In genomic region chr19:21715005-21715442, GRCm38 (mm10) we compare ENCODE assay signal across 9 mouse cellular contexts.
DNase-seq lines count a peak whose midpoint lies in the region; ATAC-seq and TF ChIP-seq lines count a peak whose summit lies in the region.
"Had no signal": no experiment of that assay in that cellular context is flagged by ENCODE, and none has a peak within 500 bp of the region (broad histone marks: within the 10 kb centered on the region; RNA-seq: fewer than 3 reads in every experiment).

No protein-coding gene starts in this region.

- H3K36me3 ChIP-seq in lung, embryonic 16.5 days (ENCODE audit: control insufficient read depth, insufficient read depth, low read length): no peaks in the 10 kb centered on the region
- H3K36me3 ChIP-seq in kidney, embryonic 15.5 days: no peaks in the 10 kb centered on the region
- H3K36me3 ChIP-seq in neural tube, embryonic 15.5 days: no peaks in the 10 kb centered on the region

- 0 out of 2 replicates have a peak, but pooled peaks cover 5% of the 10 kb centered on the region for H3K4me1 ChIP-seq in lung, embryonic 16.5 days (replicated peaks; ENCODE audit: control insufficient read depth, insufficient read depth, low read length)
- peaks cover 10% of the 10 kb centered on the region for H3K4me1 ChIP-seq in lung, adult 2 months (ENCODE audit: control insufficient read depth, insufficient read depth, low read length)
- peaks cover 19% of the 10 kb centered on the region for H3K4me1 ChIP-seq in kidney, embryonic 15.5 days
- H3K4me1 ChIP-seq in neural tube, embryonic 15.5 days: peaks cover 17% of the 10 kb centered on the region

- ATAC-seq in lung, embryonic 16.5 days (ENCODE audit: low read depth): 0 out of 2 replicates have a peak, but pooled peaks have one; percentile 43
- ATAC-seq in kidney, embryonic 15.5 days (replicated peaks; ENCODE audit: low FRiP score): peak; percentile 85
- ATAC-seq in neural tube, embryonic 15.5 days (ENCODE audit: low FRiP score): peak; percentile 80; the same call in 1 of the 2 replicates

- no peak overlapping the region for H3K4me3 ChIP-seq in lung, embryonic 16.5 days (ENCODE audit: low read length)
- no peak overlapping the region for H3K4me3 ChIP-seq in lung, adult 2 months (replicated peaks; ENCODE audit: extremely low read depth, low read depth, low read length)
- H3K4me3 ChIP-seq in kidney, embryonic 15.5 days (replicated peaks): peak overlapping the region; percentile 10; the same call in 1 of the 2 replicates
- H3K4me3 ChIP-seq in neural tube, embryonic 15.5 days (replicated peaks): no peak overlapping the region

- no peak overlapping the region for H3K27ac ChIP-seq in lung, embryonic 16.5 days (ENCODE audit: low read length)
- peak overlapping the region; percentile 11; the same call in 1 of the 2 replicates for H3K27ac ChIP-seq in kidney, embryonic 15.5 days
- H3K27ac ChIP-seq in neural tube, embryonic 15.5 days (replicated peaks): 0 out of 2 replicates have a peak overlapping the region, but pooled peaks have one; percentile 9

- DNase-seq in adrenal gland, adult 8-10 months: peak; percentile 33
- no peak for DNase-seq in adrenal gland, postnatal 25 days
- no peak for DNase-seq in lung, adult 2 months
- no peak for DNase-seq in cerebellum, adult 11 months
- no peak for DNase-seq in thymus, postnatal 25 days
- DNase-seq: gastrocnemius, postnatal 10 days had no signal

- WGBS in lung, embryonic 16.5 days: 42% methylated on average over 10 of the region's 10 CpGs
- WGBS in lung, adult 2 months: 30% methylated on average over 10 of the region's 10 CpGs
- 29% methylated on average over 10 of the region's 10 CpGs for WGBS in kidney, embryonic 15.5 days
- 38% methylated on average over 10 of the region's 10 CpGs for whole genome bisulfite sequencing in neural tube, embryonic 15.5 days

- H3K9ac ChIP-seq in lung, embryonic 16.5 days (ENCODE audit: low read length): no peak overlapping the region
- H3K9ac ChIP-seq in kidney, embryonic 15.5 days: no peak overlapping the region
- no peak overlapping the region for H3K9ac ChIP-seq in neural tube, embryonic 15.5 days (replicated peaks)

- H3K9me3 ChIP-seq in lung, embryonic 16.5 days (ENCODE audit: control insufficient read depth, low read length): no peaks in the 10 kb centered on the region
- no peaks in the 10 kb centered on the region for H3K9me3 ChIP-seq in kidney, embryonic 15.5 days (replicated peaks)
- no peaks in the 10 kb centered on the region for H3K9me3 ChIP-seq in neural tube, embryonic 15.5 days (replicated peaks)

- TF ChIP-seq POLR2A in lung, adult 2 months (IDR thresholded peaks at IDR 0.05; ENCODE audit: borderline replicate concordance, extremely low read depth, low read depth, low read length): no peak

- no peak for TF ChIP-seq CTCF in lung, adult 2 months (IDR thresholded peaks at IDR 0.05; ENCODE audit: insufficient read depth, low read length)

- no peaks in the 10 kb centered on the region for H3K27me3 ChIP-seq in lung, embryonic 16.5 days (ENCODE audit: control insufficient read depth, insufficient read depth, low read depth, low read length)
- no peaks in the 10 kb centered on the region for H3K27me3 ChIP-seq in kidney, embryonic 15.5 days
- no peaks in the 10 kb centered on the region for H3K27me3 ChIP-seq in neural tube, embryonic 15.5 days (replicated peaks)

- no peak overlapping the region for H3K4me2 ChIP-seq in lung, embryonic 16.5 days (ENCODE audit: low read depth, low read length)
- peak overlapping the region; percentile 44 for H3K4me2 ChIP-seq in kidney, embryonic 15.5 days
- H3K4me2 ChIP-seq in neural tube, embryonic 15.5 days: peak overlapping the region; percentile 37
